Mouse (Mus musculus) lung, postnatal 25 days (tissue): Measurements from ENCODE around the gene Gpx7.

Experiments used
- DNase-seq: peaks from one replicate; pipeline ENCODE4 v3.0.0; 2022; ENCODE audit warnings: low spot score

Gpx7 gene

GRCm38 (mm10) chr4:108406861-108407401, at the start of gene Gpx7:
Gene Gpx7, minus strand, starts transcription at chr4:108406961.
- DNase-seq: no peak

- no peak for DNase-seq
Observed at GRCm38 (mm10) chr4:108456028-108456427, 49.3 kb upstream of the Gpx7 start.

- DNase-seq: no peak
Observed at GRCm38 (mm10) chr4:108448091-108448490, 41.3 kb upstream of the Gpx7 start.

- DNase-seq: peak; percentile 80
Observed at GRCm38 (mm10) chr4:108438082-108438840, 31.5 kb upstream of the Gpx7 start.

- no peak for DNase-seq
Observed at GRCm38 (mm10) chr4:108436225-108436624, 29.5 kb upstream of the Gpx7 start.

GRCm38 (mm10) chr4:108435646-108436045, 28.9 kb upstream of the Gpx7 start:
- DNase-seq: no peak

- DNase-seq: no peak
Observed at GRCm38 (mm10) chr4:108434781-108435180, 28.0 kb upstream of the Gpx7 start.

- no peak for DNase-seq
Observed at GRCm38 (mm10) chr4:108434221-108434620, 27.5 kb upstream of the Gpx7 start.

- no peak for DNase-seq
Observed at GRCm38 (mm10) chr4:108433341-108433740, 26.6 kb upstream of the Gpx7 start.

- DNase-seq: no peak
Observed at GRCm38 (mm10) chr4:108431561-108431936, 24.8 kb upstream of the Gpx7 start.

- DNase-seq: no peak
Observed at GRCm38 (mm10) chr4:108430656-108431560, 24.1 kb upstream of the Gpx7 start.

- peak; percentile 23 for DNase-seq
Observed at GRCm38 (mm10) chr4:108428341-108428721, 21.6 kb upstream of the Gpx7 start.

- peak; percentile 20 for DNase-seq
Observed at GRCm38 (mm10) chr4:108427719-108428340, 21.1 kb upstream of the Gpx7 start.

- no peak for DNase-seq
Observed at GRCm38 (mm10) chr4:108424587-108424986, 17.8 kb upstream of the Gpx7 start.

GRCm38 (mm10) chr4:108407621-108408020, 860 bp upstream of the Gpx7 start:
- no peak for DNase-seq

GRCm38 (mm10) chr4:108406138-108406860, 462 bp downstream of the Gpx7 start:
- DNase-seq: peak; percentile 63

GRCm38 (mm10) chr4:108405766-108406137, 1.0 kb downstream of the Gpx7 start:
- DNase-seq: peak; percentile 41

GRCm38 (mm10) chr4:108403861-108404635, 2.7 kb downstream of the Gpx7 start:
- no peak for DNase-seq

- DNase-seq: no peak
Observed at GRCm38 (mm10) chr4:108400395-108400794, 6.4 kb downstream of the Gpx7 start.

- DNase-seq: no peak
Observed at GRCm38 (mm10) chr4:108394236-108394635, 12.5 kb downstream of the Gpx7 start.

- no peak for DNase-seq
Observed at GRCm38 (mm10) chr4:108392558-108392957, 14.2 kb downstream of the Gpx7 start.
